Mouse (Mus musculus) colon, adult 2 months (tissue): ENCODE results near the gene Rnf113a2. TPM values are rescaled to one million over a fixed set of nuclear protein-coding genes. Genes with fewer than 3 reads are reported as not detected.

ENCODE experiments used
- polyA plus RNA-seq: library from polyadenylated mRNA; depleted of rRNA; stranded (reverse); fragments of >200 nt; gene quantifications from 2 replicates; pipeline ENCODE4 v1.2.3, GENCODE M21; 2012; rRNA removed

The Rnf113a2 gene
- 3.1 and 3.3 TPM in 2 replicates for polyA plus RNA-seq

GRCm38 (mm10) chr12:84416834-84417604, at the start of gene Rnf113a2:
TSS of gene Rnf113a2 (plus strand) at chr12:84417196.

GRCm38 (mm10) chr12:84408819-84409507, 8.0 kb upstream of the Rnf113a2 start, which contains the start of the genes Entpd5 and Bbof1:
TSS of gene Entpd5 (minus strand) at chr12:84409029.
TSS of gene Bbof1 (plus strand) at chr12:84409071.

GRCm38 (mm10) chr12:84450718-84451646, 34.0 kb downstream of the Rnf113a2 start, which contains the start of the genes Aldh6a1 and Lin52:
TSS of gene Aldh6a1 (minus strand) at chr12:84451004.
TSS of gene Lin52 (plus strand) at chr12:84451422.

Other genes starting within 250 kb of the Rnf113a2 start
- gene Elmsan1, start 198.3 kb upstream of the Rnf113a2 start, polyA plus RNA-seq: 16.2 and 18.4 TPM in 2 replicates
- gene Ptgr2, start 132.0 kb upstream of the Rnf113a2 start, polyA plus RNA-seq: 6.3 and 7.1 TPM in 2 replicates
- 12.9 and 14.4 TPM in 2 replicates for gene Zfp410, start 100.3 kb upstream of the Rnf113a2 start, polyA plus RNA-seq
- 36.0 and 42.9 TPM in 2 replicates for gene Coq6, start 55.5 kb upstream of the Rnf113a2 start, polyA plus RNA-seq
- gene Fam161b, start 55.4 kb upstream of the Rnf113a2 start, polyA plus RNA-seq: 0.92 and 1.4 TPM in 2 replicates
- gene Entpd5, start 8.2 kb upstream of the Rnf113a2 start, polyA plus RNA-seq: 26.7 and 27.6 TPM in 2 replicates
- gene Bbof1, start 8.1 kb upstream of the Rnf113a2 start, polyA plus RNA-seq: 0.08 TPM in 1 of 2 replicates, not detected in the other
- gene Aldh6a1, start 33.8 kb downstream of the Rnf113a2 start, polyA plus RNA-seq: 5.4 and 5.7 TPM in 2 replicates
- 4.9 TPM in 2 replicates for gene Lin52, start 34.2 kb downstream of the Rnf113a2 start, polyA plus RNA-seq
- not detected in 2 replicates for gene Vsx2, start 152.6 kb downstream of the Rnf113a2 start, polyA plus RNA-seq
- 20.9 and 21.1 TPM in 2 replicates for gene Abcd4, start 200.2 kb downstream of the Rnf113a2 start, polyA plus RNA-seq
- not detected in 2 replicates for gene Vrtn, start 223.8 kb downstream of the Rnf113a2 start, polyA plus RNA-seq